Mouse (Mus musculus) kidney, postnatal 0 days (tissue): ENCODE results near the gene Esrrg. TPM values are rescaled to one million over a fixed set of nuclear protein-coding genes. Genes with fewer than 3 reads are reported as not detected.

Experiments used
- ATAC-seq: fragments of 200-750 bp; cut with Nextera tagmentation; replicated peaks from 2 replicates; pipeline ENCODE4 v1.8.0; 2017; ENCODE audit warnings: low read depth, moderate number of reproducible peaks, moderate TSS enrichment, moderate library complexity; ENCODE audit not compliant: low FRiP score
- DNase-seq: peaks from one replicate; pipeline ENCODE4 v3.0.0-alpha.2; 2016; ENCODE audit warnings: low spot score
- H3K27ac ChIP-seq: fragments of 300-500 bp; sonication (generic); 2 replicates; pipeline ENCODE4 v1.5.1; 2014; ENCODE audit warnings: mild to moderate bottlenecking
- H3K27me3 ChIP-seq: fragments of 300-500 bp; sonication (generic); 2 replicates; pipeline ENCODE4 v1.6.1; 2014; ENCODE audit warnings: low read length, mixed read lengths; ENCODE audit not compliant: insufficient read depth
- H3K36me3 ChIP-seq: fragments of 300-500 bp; sonication (generic); 2 replicates; pipeline ENCODE4 v1.6.1; 2014; ENCODE audit warnings: low read length, mixed read lengths; ENCODE audit not compliant: insufficient read depth
- H3K4me1 ChIP-seq: fragments of 300-500 bp; sonication (generic); replicated peaks from 2 replicates; pipeline ENCODE4 v1.6.1; 2014; ENCODE audit warnings: antibody characterized with exemption, low read length, mixed read lengths; ENCODE audit not compliant: insufficient read depth
- H3K4me2 ChIP-seq: fragments of 300-500 bp; sonication (generic); 2 replicates; pipeline ENCODE4 v1.6.1; 2014; ENCODE audit warnings: mild to moderate bottlenecking, low read length, moderate library complexity, mixed read lengths
- H3K4me3 ChIP-seq: fragments of 300-500 bp; sonication (generic); replicated peaks from 2 replicates; pipeline ENCODE4 v1.5.1; 2014; ENCODE audit warnings: low read depth, low read length
- H3K9ac ChIP-seq: fragments of 300-500 bp; sonication (generic); 2 replicates; pipeline ENCODE4 v1.6.1; 2014; ENCODE audit warnings: low read depth, low read length
- H3K9me3 ChIP-seq: fragments of 300-500 bp; sonication (generic); replicated peaks from 2 replicates; pipeline ENCODE4 v1.6.1; 2016; ENCODE audit warnings: low read length, inconsistent platforms, mixed read lengths
- CTCF ChIP-seq: IDR thresholded peaks from 2 replicates; pipeline ENCODE4 v1.5.1; 2016; ENCODE audit warnings: antibody characterized with exemption, low read depth, mild to moderate bottlenecking, moderate library complexity
- WGBS: fragments of 180-500 bp; shearing (Covaris S2); extraction: QIAGEN DNeasy Blood & Tissue Kit; methylation state at CpG from one replicate; pipeline ENCODE4 v1.1.7; 2014; 5-methylcytosine and 5-hydroxymethylcytosine counted together
- polyA plus RNA-seq: library from polyadenylated mRNA; unstranded; fragments of >200 nt; fragmentation: Nextera tagmentation; extraction: Ambion mirVana; gene quantifications from 2 replicates; pipeline ENCODE4 v1.2.1, GENCODE M21; 2015

The Esrrg gene
- polyA plus RNA-seq, 1 experiment from 2014 or later = 26.0 TPM

DNA sequence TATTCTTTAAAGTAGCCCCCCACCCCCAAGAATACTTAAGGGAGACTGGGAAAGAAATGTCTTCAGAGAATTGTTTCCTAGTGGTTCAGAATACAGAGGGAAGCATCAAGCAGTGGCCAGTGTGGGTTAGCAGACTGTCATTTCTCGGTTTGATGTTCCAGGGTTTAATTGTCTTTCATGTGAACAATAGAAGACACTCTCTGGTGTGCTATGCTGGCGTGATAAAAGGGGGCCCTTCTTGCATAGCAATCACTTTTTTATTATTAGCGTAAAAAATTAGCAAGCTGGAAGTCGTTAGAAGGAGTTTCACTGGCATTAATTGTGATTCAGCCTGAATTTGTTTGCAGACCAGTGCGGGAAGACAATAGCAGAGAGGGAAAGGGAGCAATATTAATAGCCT is 253.7 kb downstream of the Esrrg start:
- Histone ChIP-seq H3K4me3 (no peak overlapping the region), H3K36me3 (no peaks in the 10 kb centered on the region), H3K4me1 (no peaks in the 10 kb centered on the region), H3K27ac (no peak overlapping the region), H3K9ac (no peak overlapping the region), H3K4me2 (no peak overlapping the region), H3K9me3 (no peaks in the 10 kb centered on the region), H3K27me3 (no peaks in the 10 kb centered on the region)
- no peak for TF ChIP-seq CTCF
- no peak for DNase-seq
- WGBS = 71% methylated on average over 5 of the region's 5 CpGs
- no peak for ATAC-seq

DNA sequence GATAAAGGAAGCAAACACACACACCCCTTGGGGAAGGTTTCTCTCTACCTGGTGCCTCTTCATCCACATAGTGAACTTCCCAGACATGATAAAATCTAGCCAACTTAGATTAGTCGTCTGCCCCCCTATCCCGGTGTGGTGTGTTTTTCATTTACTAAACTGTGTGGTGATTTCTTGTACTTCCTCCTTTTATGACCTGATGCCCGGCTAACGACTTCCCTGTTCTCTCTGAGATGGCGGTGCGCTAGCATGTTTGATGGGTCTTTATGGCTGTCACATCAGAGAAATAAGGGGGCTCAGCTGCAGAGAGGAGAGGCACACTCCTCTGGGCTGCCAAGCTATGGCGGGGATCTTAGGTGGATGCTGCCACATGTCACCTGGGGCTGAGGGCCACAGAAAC is 259.8 kb downstream of the Esrrg start:
- Histone ChIP-seq H3K27ac (no peak overlapping the region), H3K27me3 (no peaks in the 10 kb centered on the region), H3K36me3 (no peaks in the 10 kb centered on the region), H3K4me3 (no peak overlapping the region), H3K4me1 (no peaks in the 10 kb centered on the region), H3K4me2 (no peak overlapping the region), H3K9me3 (no peaks in the 10 kb centered on the region), H3K9ac (no peak overlapping the region)
- no peak for TF ChIP-seq CTCF
- no peak for DNase-seq
- 51% methylated on average over 7 of the region's 7 CpGs for WGBS
- no peak for ATAC-seq

GRCm38 (mm10) chr1:187872208-187872607 is 263.6 kb downstream of the Esrrg start:
- ATAC-seq = no peak
- H3K4me1 ChIP-seq = no peaks in the 10 kb centered on the region

GRCm38 (mm10) chr1:187872744-187873143 is 264.2 kb downstream of the Esrrg start:
- no peaks in the 10 kb centered on the region for H3K36me3 ChIP-seq
- ATAC-seq = no peak
- DNase-seq = no peak
- H3K4me3 ChIP-seq = no peak overlapping the region
- H3K27ac ChIP-seq = no peak overlapping the region
- no peak overlapping the region for H3K4me2 ChIP-seq
- no peak overlapping the region for H3K9ac ChIP-seq
- WGBS = 68% methylated on average over 6 of the region's 6 CpGs
- no peaks in the 10 kb centered on the region for H3K9me3 ChIP-seq
- H3K27me3 ChIP-seq = no peaks in the 10 kb centered on the region
- no peak for TF ChIP-seq CTCF
- H3K4me1 ChIP-seq = no peaks in the 10 kb centered on the region

More at GRCm38 (mm10) chr1:187872208-187872607, 263.6 kb downstream of the Esrrg start:
- 66% methylated on average over 8 of the region's 8 CpGs for WGBS
- no peak overlapping the region for H3K9ac ChIP-seq
- no peak for DNase-seq
- no peak for TF ChIP-seq CTCF
- H3K4me2 ChIP-seq = no peak overlapping the region
- H3K27me3 ChIP-seq = no peaks in the 10 kb centered on the region
- H3K4me3 ChIP-seq = no peak overlapping the region
- no peak overlapping the region for H3K27ac ChIP-seq
- H3K36me3 ChIP-seq = no peaks in the 10 kb centered on the region
- no peaks in the 10 kb centered on the region for H3K9me3 ChIP-seq

DNA sequence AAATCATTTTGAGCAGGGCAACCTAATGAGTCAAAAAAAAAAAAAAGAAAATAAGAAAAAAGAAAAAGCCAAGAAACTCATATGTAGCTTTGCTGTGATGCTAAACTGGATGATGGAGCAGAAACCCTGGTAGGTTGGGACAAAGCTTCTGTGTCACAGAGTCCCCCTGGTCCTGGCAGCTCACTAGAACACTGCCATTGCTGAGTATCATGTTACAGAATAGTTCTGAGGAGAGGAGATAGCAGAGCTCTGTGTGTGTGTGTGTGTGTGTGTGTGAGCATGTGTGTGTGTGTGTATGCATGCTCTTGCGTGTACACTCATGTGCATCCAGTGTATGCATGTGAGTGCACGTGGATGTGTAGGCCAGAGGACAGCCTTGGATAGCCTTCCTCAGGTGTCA is 265.2 kb downstream of the Esrrg start:
- no peak overlapping the region for H3K27ac ChIP-seq
- no peak overlapping the region for H3K9ac ChIP-seq
- no peaks in the 10 kb centered on the region for H3K36me3 ChIP-seq
- no peak overlapping the region for H3K4me3 ChIP-seq
- no peaks in the 10 kb centered on the region for H3K9me3 ChIP-seq
- DNase-seq (no peak), ATAC-seq (no peak)
- H3K4me1 ChIP-seq = no peaks in the 10 kb centered on the region
- H3K4me2 ChIP-seq = no peak overlapping the region
- no peak for TF ChIP-seq CTCF
- no peaks in the 10 kb centered on the region for H3K27me3 ChIP-seq
- WGBS = 72% methylated on average over 2 of the region's 2 CpGs

- Histone ChIP-seq H3K9ac (no peak overlapping the region), H3K4me3 (no peak overlapping the region), H3K36me3 (no peaks in the 10 kb centered on the region), H3K27me3 (no peaks in the 10 kb centered on the region), H3K9me3 (no peaks in the 10 kb centered on the region), H3K4me2 (no peak overlapping the region), H3K4me1 (no peaks in the 10 kb centered on the region), H3K27ac (no peak overlapping the region)
- ATAC-seq (no peak), DNase-seq (no peak)
- 88% methylated on average over 6 of the region's 6 CpGs for WGBS
- TF ChIP-seq CTCF = no peak
Measured at GRCm38 (mm10) chr1:187887270-187887669, 278.7 kb downstream of the Esrrg start.

DNA sequence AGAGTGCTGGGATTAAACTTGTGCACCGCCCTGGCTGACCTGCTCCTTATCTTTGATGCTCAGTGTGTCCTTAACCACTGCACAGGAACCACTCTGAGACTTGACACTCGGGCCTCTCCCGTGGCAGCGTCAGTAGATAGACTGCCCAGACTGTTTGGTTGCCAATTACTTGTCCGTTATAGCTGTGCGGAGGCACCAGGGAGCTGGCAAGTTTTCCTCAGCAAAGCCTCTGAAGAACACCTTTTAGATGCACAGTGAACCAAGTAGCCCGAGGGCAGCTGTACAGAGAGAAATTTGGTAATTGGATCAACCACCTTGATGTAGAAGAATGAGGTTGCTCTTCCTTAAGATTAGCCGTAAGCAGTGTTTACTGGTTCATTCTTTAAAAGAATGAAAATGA is 279.6 kb downstream of the Esrrg start:
- ATAC-seq (no peak), DNase-seq (no peak)
- H3K4me3 ChIP-seq = no peak overlapping the region
- 76% methylated on average over 8 of the region's 8 CpGs for WGBS
- no peak overlapping the region for H3K4me2 ChIP-seq
- no peaks in the 10 kb centered on the region for H3K4me1 ChIP-seq
- no peak for TF ChIP-seq CTCF
- no peaks in the 10 kb centered on the region for H3K9me3 ChIP-seq
- H3K9ac ChIP-seq = no peak overlapping the region
- H3K36me3 ChIP-seq = no peaks in the 10 kb centered on the region
- no peak overlapping the region; the same call in 1 of the 2 replicates for H3K27ac ChIP-seq
- H3K27me3 ChIP-seq = no peaks in the 10 kb centered on the region
